ENCODE assay signal across 18 mouse cellular contexts in genomic region chr9:98307011-98307410, GRCm38 (mm10). TPM values are rescaled to one million over a fixed set of nuclear protein-coding genes. Genes with fewer than 3 reads are reported as not detected.
DNase-seq lines count a peak whose midpoint lies in the region; ATAC-seq and TF ChIP-seq lines count a peak whose summit lies in the region.
"Had no signal": no experiment of that assay in that cellular context is flagged by ENCODE, and none has a peak within 500 bp of the region (broad histone marks: within the 10 kb centered on the region; RNA-seq: fewer than 3 reads in every experiment).

No protein-coding gene starts in this region.

- H3K9me3 ChIP-seq in intestine, embryonic 14.5 days (ENCODE audit: control insufficient read depth, low read length), result peaks cover 2% of the 10 kb centered on the region; the same call in 1 of the 2 replicates
- H3K9me3 ChIP-seq in intestine, postnatal 0 days (ENCODE audit: control insufficient read depth), result no peaks in the 10 kb centered on the region
- H3K9me3 ChIP-seq: embryonic facial prominence, embryonic 12.5 days; forebrain, embryonic 15.5 days; heart, embryonic 15.5 days had no signal

- H3K36me3 ChIP-seq in intestine, embryonic 14.5 days (ENCODE audit: control insufficient read depth, insufficient read depth, low read length), result no peaks in the 10 kb centered on the region
- 0 out of 2 replicates have a peak, but pooled peaks cover 5% of the 10 kb centered on the region for H3K36me3 ChIP-seq in intestine, postnatal 0 days (ENCODE audit: control insufficient read depth, insufficient read depth)
- peaks cover 5% of the 10 kb centered on the region; the same call in 1 of the 2 replicates for H3K36me3 ChIP-seq in small intestine, adult 2 months (ENCODE audit: control insufficient read depth, insufficient read depth, low read length)
- H3K36me3 ChIP-seq: embryonic facial prominence, embryonic 12.5 days; forebrain, embryonic 15.5 days; heart, embryonic 15.5 days had no signal

- DNase-seq in kidney, postnatal 36 days, result peak; percentile 10 to 11
- no peak for DNase-seq in kidney, adult 9 months
- DNase-seq in intestine, embryonic 14.5 days (ENCODE audit: low spot score), result no peak
- no peak for DNase-seq in embryo, embryonic 10.5 days (ENCODE audit: low spot score)
- DNase-seq in left cerebral cortex, postnatal 10 days (ENCODE audit: extremely low spot score in 1 of 2, low spot score in 2 of 2), result no peak
- DNase-seq: adrenal gland, postnatal 10 days; cerebellum, adult 11 months; cerebellum, adult 8-10 months; cerebellum, postnatal 14 days; gastrocnemius, postnatal 14 days; heart, adult 2 months; heart, postnatal 14 days had no signal

- intact Hi-C loops in left cerebral cortex, postnatal 10 days (cut with DNase I), result no loop called here

- no peaks in the 10 kb centered on the region for H3K4me1 ChIP-seq in intestine, embryonic 14.5 days (replicated peaks; ENCODE audit: control insufficient read depth, insufficient read depth, low read length)
- H3K4me1 ChIP-seq in intestine, postnatal 0 days (replicated peaks; ENCODE audit: control insufficient read depth, insufficient read depth, low read length), result no peaks in the 10 kb centered on the region
- H3K4me1 ChIP-seq in small intestine, adult 2 months (ENCODE audit: control insufficient read depth, insufficient read depth, insufficient read length, low read length), result peaks cover 15% of the 10 kb centered on the region; the same call in 1 of the 2 replicates
- H3K4me1 ChIP-seq: embryonic facial prominence, embryonic 12.5 days; forebrain, embryonic 15.5 days; heart, embryonic 15.5 days had no signal

- H3K27ac ChIP-seq in intestine, embryonic 14.5 days (ENCODE audit: low read depth), result no peak overlapping the region
- H3K27ac ChIP-seq in intestine, postnatal 0 days (ENCODE audit: low read depth, low read length), result 0 out of 2 replicates have a peak overlapping the region, but pooled peaks have one; percentile 17
- peak overlapping the region; percentile 63 for H3K27ac ChIP-seq in small intestine, adult 2 months (ENCODE audit: insufficient read depth, low read depth, low read length)
- H3K27ac ChIP-seq: embryonic facial prominence, embryonic 12.5 days; forebrain, embryonic 15.5 days; heart, adult 2 months; heart, embryonic 15.5 days had no signal

- WGBS in intestine, embryonic 14.5 days, result 52% methylated on average over 6 of the region's 6 CpGs
- WGBS in intestine, postnatal 0 days, result 44% methylated on average over 6 of the region's 6 CpGs
- WGBS in small intestine, adult 2 months, result 30% methylated on average over 6 of the region's 6 CpGs

- ATAC-seq in intestine, embryonic 14.5 days (replicated peaks; ENCODE audit: low FRiP score, low TSS enrichment, low read depth), result peak; percentile 15; the same call in 1 of the 2 replicates
- ATAC-seq in intestine, postnatal 0 days, result peak; percentile 84
- ATAC-seq: forebrain, embryonic 15.5 days had no signal

- TF ChIP-seq CTCF in intestine, postnatal 0 days (IDR thresholded peaks at IDR 0.05; ENCODE audit: low read depth), result no peak
- no peak for TF ChIP-seq CTCF in small intestine, adult 2 months (IDR thresholded peaks at IDR 0.05; ENCODE audit: extremely low read depth, insufficient read length, insufficient replicate concordance, low read depth, low read length)

- TF ChIP-seq POLR2A in small intestine, adult 2 months (IDR thresholded peaks at IDR 0.05; ENCODE audit: low read depth, low read length), result no peak

- H3K9ac ChIP-seq in intestine, embryonic 14.5 days (ENCODE audit: low read length), result no peak overlapping the region
- no peak overlapping the region for H3K9ac ChIP-seq in intestine, postnatal 0 days (ENCODE audit: low read depth, low read length)
- H3K9ac ChIP-seq: embryonic facial prominence, embryonic 12.5 days; forebrain, embryonic 15.5 days; heart, embryonic 15.5 days had no signal

- no peak overlapping the region for H3K4me2 ChIP-seq in intestine, embryonic 14.5 days (ENCODE audit: low read length)
- peak overlapping the region; percentile 28; the same call in 1 of the 2 replicates for H3K4me2 ChIP-seq in intestine, postnatal 0 days (replicated peaks; ENCODE audit: low read depth)
- H3K4me2 ChIP-seq: embryonic facial prominence, embryonic 12.5 days; forebrain, embryonic 15.5 days; heart, embryonic 11.5 days; heart, embryonic 15.5 days had no signal

- H3K27me3 ChIP-seq in intestine, embryonic 14.5 days (replicated peaks; ENCODE audit: control insufficient read depth, insufficient read depth, low read length), result no peaks in the 10 kb centered on the region
- H3K27me3 ChIP-seq in intestine, postnatal 0 days (replicated peaks; ENCODE audit: control insufficient read depth, insufficient read depth, low read length), result no peaks in the 10 kb centered on the region
- H3K27me3 ChIP-seq in small intestine, adult 2 months (ENCODE audit: control insufficient read depth, insufficient read depth, low read length), result no peaks in the 10 kb centered on the region
- H3K27me3 ChIP-seq: embryonic facial prominence, embryonic 12.5 days; forebrain, embryonic 15.5 days; heart, embryonic 15.5 days had no signal

- H3K4me3 ChIP-seq in intestine, embryonic 14.5 days (ENCODE audit: low read depth, low read length), result no peak overlapping the region
- H3K4me3 ChIP-seq in intestine, postnatal 0 days (ENCODE audit: low read depth, low read length), result no peak overlapping the region
- no peak overlapping the region for H3K4me3 ChIP-seq in small intestine, adult 2 months (ENCODE audit: low read depth, low read length)
- H3K4me3 ChIP-seq: embryonic facial prominence, embryonic 12.5 days; forebrain, embryonic 15.5 days; heart, adult 2 months; heart, embryonic 15.5 days had no signal

RNA-seq across cellular contexts. Expression of gene Nmnat3, which starts 19.8 kb away (rescaled TPM):
- polyA plus RNA-seq in intestine, embryonic 14.5 days (2014; fragmentation: Nextera tagmentation; extraction: Ambion mirVana), result 10.5 and 12.8 TPM in 2 replicates
- polyA plus RNA-seq in intestine, postnatal 0 days (2015; fragmentation: Nextera tagmentation; extraction: Ambion mirVana), result 17.3 and 21.2 TPM in 2 replicates
- polyA plus RNA-seq in small intestine, adult 2 months (2012; rRNA removed), result 9.4 and 9.9 TPM in 2 replicates
- total RNA-seq in left cerebral cortex, postnatal 10 days (2021), result 1 to 10 TPM in 1 of 2 experiments, under 1 TPM in 1; 0.65 to 1.4 TPM

Comparison
In these comparisons a context has a peak if more than half of its experiments do, and no peak if none do; other contexts are left out.
1. DNase-seq: peak in kidney, postnatal 36 days (2 of 2); none in kidney, adult 9 months (single experiment), intestine, embryonic 14.5 days (single experiment), embryo, embryonic 10.5 days (single experiment) and left cerebral cortex, postnatal 10 days (0 of 2).